Mouse (Mus musculus) CH12.LX (cell line): ENCODE results near the gene Cdc25a. TPM values are rescaled to one million over a fixed set of nuclear protein-coding genes. Genes with fewer than 3 reads are reported as not detected.

ENCODE experiments used
- DNase-seq: peaks from one replicate; pipeline ENCODE4 v3.0.0-alpha.2; 2013; ENCODE audit errors: extremely low read depth
- H3K27ac ChIP-seq: 2 replicates; pipeline ENCODE4 v1.5.1; 2012; ENCODE audit warnings: low read depth, mild to moderate bottlenecking, control low read depth, moderate library complexity; ENCODE audit not compliant: insufficient read depth
- H3K27me3 ChIP-seq: replicated peaks from 2 replicates; pipeline ENCODE3; 2012; ENCODE audit warnings: inconsistent platforms
- H3K36me3 ChIP-seq, 2 experiments: replicated peaks in 1 of 2; 2 replicates each; pipeline versions ENCODE3 to v1.6.1; 2012; ENCODE audit warnings: inconsistent platforms in 1 of 2, low read length in 1 of 2, mild to moderate bottlenecking in 1 of 2, mixed read lengths in 1 of 2, moderate library complexity in 1 of 2; ENCODE audit not compliant: control insufficient read depth in 1 of 2, insufficient read depth in 1 of 2
- H3K4me1 ChIP-seq, 2 experiments: 2 replicates each; pipeline ENCODE4 v1.6.1; 2012; ENCODE audit warnings: inconsistent platforms in 1 of 2, moderate library complexity in 1 of 2; ENCODE audit not compliant: insufficient read depth in 2 of 2, control insufficient read depth in 1 of 2
- H3K4me2 ChIP-seq: 2 replicates; pipeline ENCODE4 v1.6.1; 2012; ENCODE audit warnings: low read depth, mild to moderate bottlenecking, control low read depth; ENCODE audit not compliant: poor library complexity, insufficient read depth, severe bottlenecking
- H3K4me3 ChIP-seq, 3 experiments: fragments of 150-350 bp in 1 of 3; sonication (generic) in 1 of 3; replicated peaks in 1 of 3; 2 replicates each; pipeline versions ENCODE3 to v1.5.1; 2011 to 2012; ENCODE audit warnings: low read depth in 2 of 3, low read length in 2 of 3, mild to moderate bottlenecking in 2 of 3, moderate library complexity in 2 of 3, control low read depth in 1 of 3, improper control_type of control experiment in 1 of 3, inconsistent platforms in 1 of 3, mixed read lengths in 1 of 3; ENCODE audit not compliant: poor library complexity in 1 of 3
- H3K79me2 ChIP-seq: replicated peaks from 2 replicates; pipeline ENCODE4 v1.6.1; 2012; ENCODE audit warnings: mild to moderate bottlenecking, moderate library complexity; ENCODE audit not compliant: control insufficient read depth, poor library complexity, insufficient read depth, severe bottlenecking; ENCODE audit errors: extremely low read depth
- H3K9ac ChIP-seq: 2 replicates; pipeline ENCODE4 v1.6.1; 2012; ENCODE audit warnings: low read depth, mild to moderate bottlenecking, control low read depth, moderate library complexity; ENCODE audit not compliant: insufficient read depth
- H3K9me3 ChIP-seq: replicated peaks from 2 replicates; pipeline ENCODE3; 2012; ENCODE audit warnings: low read length, inconsistent platforms, mixed read lengths
- BHLHE40 ChIP-seq: IDR thresholded peaks from 2 replicates; pipeline ENCODE4 v1.6.1; 2011; ENCODE audit warnings: mild to moderate bottlenecking, low read depth, low read length, improper control_type of control experiment
- CHD1 ChIP-seq: IDR thresholded peaks from 2 replicates; pipeline ENCODE4 v1.6.1; 2012; ENCODE audit warnings: low read depth, low read length, improper control_type of control experiment, inconsistent platforms
- CHD2 ChIP-seq: IDR thresholded peaks from 2 replicates; pipeline ENCODE4 v1.6.1; 2011; ENCODE audit warnings: low read length, improper control_type of control experiment
- CTCF ChIP-seq, 2 experiments: IDR thresholded peaks in 1 of 2; conservative IDR thresholded peaks in 1 of 2; 2 replicates each; pipeline ENCODE4 v1.5.1; 2011 to 2012; ENCODE audit warnings: low read depth in 2 of 2, low read length in 2 of 2, improper control_type of control experiment in 1 of 2, inconsistent platforms in 1 of 2, mild to moderate bottlenecking in 1 of 2, moderate library complexity in 1 of 2
- E2F4 ChIP-seq: IDR thresholded peaks from 2 replicates; pipeline ENCODE4 v1.6.1; 2011; ENCODE audit warnings: low read depth, low read length, improper control_type of control experiment; ENCODE audit not compliant: insufficient replicate concordance
- ELF1 ChIP-seq: IDR thresholded peaks from 2 replicates; pipeline ENCODE4 v1.6.1; 2014; ENCODE audit warnings: low read depth, mild to moderate bottlenecking, inconsistent platforms, low read length, improper control_type of control experiment
- EP300 ChIP-seq: IDR thresholded peaks from 2 replicates; pipeline ENCODE4 v1.6.1; 2011; ENCODE audit warnings: low read length, improper control_type of control experiment
- GABPA ChIP-seq: IDR thresholded peaks from 2 replicates; pipeline ENCODE4 v1.6.1; 2012; ENCODE audit warnings: low read depth, low read length, improper control_type of control experiment, inconsistent platforms; ENCODE audit not compliant: insufficient replicate concordance
- HCFC1 ChIP-seq: IDR thresholded peaks from 2 replicates; pipeline ENCODE4 v1.6.1; 2012; ENCODE audit warnings: low read depth, mild to moderate bottlenecking, inconsistent platforms, low read length, improper control_type of control experiment
- IRF4 ChIP-seq: IDR thresholded peaks from 2 replicates; pipeline ENCODE4 v1.6.1; 2014; ENCODE audit warnings: low read depth, mild to moderate bottlenecking, inconsistent platforms, low read length, improper control_type of control experiment
- JUN ChIP-seq: IDR thresholded peaks from 2 replicates; pipeline ENCODE4 v1.6.1; 2011; ENCODE audit warnings: low read depth, mild to moderate bottlenecking, low read length, improper control_type of control experiment, moderate library complexity; ENCODE audit not compliant: insufficient read depth
- JUND ChIP-seq: conservative IDR thresholded peaks from 2 replicates; pipeline ENCODE4 v1.6.1; 2011; ENCODE audit warnings: low read depth, low read length, improper control_type of control experiment
- KAT2A ChIP-seq: IDR thresholded peaks from 2 replicates; pipeline ENCODE4 v1.6.1; 2012; ENCODE audit warnings: low read length, improper control_type of control experiment, inconsistent platforms; ENCODE audit not compliant: insufficient replicate concordance
- MAFK ChIP-seq: IDR thresholded peaks from 2 replicates; pipeline ENCODE4 v1.6.1; 2011; ENCODE audit warnings: low read length, improper control_type of control experiment; ENCODE audit not compliant: insufficient replicate concordance
- MAX ChIP-seq: IDR thresholded peaks from 2 replicates; pipeline ENCODE4 v1.6.1; 2011; ENCODE audit warnings: low read length, improper control_type of control experiment
- MAZ ChIP-seq: IDR thresholded peaks from 2 replicates; pipeline ENCODE4 v1.6.1; 2012; ENCODE audit warnings: low read depth, mild to moderate bottlenecking, inconsistent platforms, low read length, improper control_type of control experiment, moderate library complexity
- MEF2A ChIP-seq: IDR thresholded peaks from 2 replicates; pipeline ENCODE4 v1.6.1; 2014; ENCODE audit warnings: low read depth, mild to moderate bottlenecking, inconsistent platforms, low read length, improper control_type of control experiment, borderline replicate concordance
- MXI1 ChIP-seq: IDR thresholded peaks from 2 replicates; pipeline ENCODE4 v1.6.1; 2011; ENCODE audit warnings: mild to moderate bottlenecking, low read depth, low read length, improper control_type of control experiment
- MYC ChIP-seq: IDR thresholded peaks from 2 replicates; pipeline ENCODE4 v1.6.1; 2011; ENCODE audit warnings: low read depth, mild to moderate bottlenecking, improper control_type of control experiment, low read length
- NELFE ChIP-seq: IDR thresholded peaks from 2 replicates; pipeline ENCODE4 v1.6.1; 2011; ENCODE audit warnings: low read depth, low read length, improper control_type of control experiment
- NRF1 ChIP-seq: IDR thresholded peaks from 2 replicates; pipeline ENCODE4 v1.6.1; 2014; ENCODE audit warnings: low read depth, mild to moderate bottlenecking, inconsistent platforms, low read length, improper control_type of control experiment, moderate library complexity
- PAX5 ChIP-seq: IDR thresholded peaks from 2 replicates; pipeline ENCODE4 v1.6.1; 2012; ENCODE audit warnings: low read length, inconsistent platforms, mixed read lengths
- POLR2A ChIP-seq: IDR thresholded peaks from 2 replicates; pipeline ENCODE4 v1.6.1; 2011; ENCODE audit warnings: low read depth, mild to moderate bottlenecking, improper control_type of control experiment, low read length
- POLR2AphosphoS2 ChIP-seq: IDR thresholded peaks from 2 replicates; pipeline ENCODE4 v1.6.1; 2011; ENCODE audit warnings: low read depth, low read length, improper control_type of control experiment
- RCOR1 ChIP-seq: conservative IDR thresholded peaks from 2 replicates; pipeline ENCODE4 v1.6.1; 2012; ENCODE audit warnings: low read depth, mild to moderate bottlenecking, inconsistent platforms, low read length, improper control_type of control experiment
- SIN3A ChIP-seq: IDR thresholded peaks from 2 replicates; pipeline ENCODE4 v1.6.1; 2012; ENCODE audit warnings: low read length, improper control_type of control experiment, inconsistent platforms
- SMC3 ChIP-seq: IDR thresholded peaks from 2 replicates; pipeline ENCODE4 v1.6.1; 2011; ENCODE audit warnings: low read depth, low read length, improper control_type of control experiment
- TBP ChIP-seq: conservative IDR thresholded peaks from 2 replicates; pipeline ENCODE4 v1.6.1; 2011; ENCODE audit warnings: low read depth, low read length, improper control_type of control experiment
- TCF12 ChIP-seq: IDR thresholded peaks from 2 replicates; pipeline ENCODE4 v1.6.1; 2014; ENCODE audit warnings: low read depth, mild to moderate bottlenecking, inconsistent platforms, low read length, improper control_type of control experiment
- UBTF ChIP-seq: IDR thresholded peaks from 2 replicates; pipeline ENCODE4 v1.6.1; 2012; ENCODE audit warnings: low read depth, mild to moderate bottlenecking, inconsistent platforms, low read length, improper control_type of control experiment, moderate library complexity
- USF1 ChIP-seq: IDR thresholded peaks from 2 replicates; pipeline ENCODE4 v1.6.1; 2014; ENCODE audit warnings: low read depth, mild to moderate bottlenecking, inconsistent platforms, low read length, improper control_type of control experiment
- USF2 ChIP-seq: conservative IDR thresholded peaks from 2 replicates; pipeline ENCODE4 v1.6.1; 2011; ENCODE audit warnings: low read depth, low read length, improper control_type of control experiment
- ZKSCAN1 ChIP-seq: IDR thresholded peaks from 2 replicates; pipeline ENCODE4 v1.6.1; 2012; ENCODE audit warnings: low read depth, inconsistent platforms, low read length, improper control_type of control experiment, borderline replicate concordance
- ZMIZ1 ChIP-seq: IDR thresholded peaks from 2 replicates; pipeline ENCODE4 v1.6.1; 2012; ENCODE audit warnings: low read depth, mild to moderate bottlenecking, inconsistent platforms, low read length, improper control_type of control experiment
- ZNF384 ChIP-seq: IDR thresholded peaks from 2 replicates; pipeline ENCODE4 v1.6.1; 2012; ENCODE audit warnings: low read depth, low read length, improper control_type of control experiment, inconsistent platforms
- dilution Hi-C: fragments of 300-500 bp; cut with MboI; formaldehyde crosslinking; loops from 2 replicates; pipeline ENCODE4 v1.14.3; 2020; ENCODE audit warnings: low sequenced_read_pairs; ENCODE audit not compliant: extremely low pct_unique_long_range_greater_than_20kb, extremely low pct_ligation_motif_present
- in situ Hi-C: fragments of 300-500 bp; cut with MboI; formaldehyde crosslinking; loops from 3 replicates; pipeline ENCODE4 v1.14.3; 2019; ENCODE audit warnings: low sequenced_read_pairs, low pct_ligation_motif_present, low pct_unique_long_range_greater_than_20kb, mixed read lengths
- polyA plus RNA-seq: library from polyadenylated mRNA; unstranded; fragments of >175 nt; gene quantifications from 2 replicates; pipeline ENCODE4 v1.2.1, GENCODE M21; 2012; ENCODE audit warnings: low read depth; ENCODE audit not compliant: insufficient read length
- total RNA-seq, 2 experiments: library from RNA; depleted of rRNA; stranded (reverse); fragments of 300-350 nt in 1 of 2; fragments of >200 nt in 1 of 2; gene quantifications; 2 replicates each; pipeline ENCODE4 v1.2.3; 2012 to 2014

The Cdc25a gene
- total RNA-seq (2012; rRNA removed), result 32.4 and 54.6 TPM in 2 replicates
- total RNA-seq (2014; rRNA removed), result 32.2 and 32.6 TPM in 2 replicates
- 74.9 TPM in 2 replicates for polyA plus RNA-seq

- Histone ChIP-seq H3K9me3 (no peaks in the 10 kb centered on the region), H3K36me3 (peaks cover 16 to 26% of the 10 kb centered on the region in 2 experiments), H3K27me3 (no peaks in the 10 kb centered on the region), H3K27ac (peak within 1 kb of the TSS; percentile 17), H3K9ac (peak within 1 kb of the TSS; percentile 90), H3K4me1 (peaks cover 5 to 35% of the 10 kb centered on the region in 2 experiments; a peak in 3 of 4 replicates), H3K4me2 (peak within 1 kb of the TSS; percentile 95), H3K4me3 (peak within 1 kb of the TSS; percentile 87 to 97 (median 92)), H3K79me2 (peaks cover 39% of the 10 kb centered on the region)
- dilution Hi-C loops, result no loop called here
- in situ Hi-C loops, result loop anchor here (25.0 kb wide), 1 partner anchor 188 kb away; no protein-coding TSS in a partner anchor
- peak; percentile 99 for DNase-seq
- peak; percentile 95 for TF ChIP-seq NELFE
- peak; percentile 75; the same call in 1 of the 2 replicates for TF ChIP-seq POLR2AphosphoS2
- TF ChIP-seq MXI1, result peak; percentile 35; the same call in 1 of the 2 replicates
- TF ChIP-seq USF1, result peak; percentile 56
- TF ChIP-seq ELF1, result peak; percentile 86
- peak; percentile 89 for TF ChIP-seq ZMIZ1
- peak; percentile 96 for TF ChIP-seq HCFC1
- TF ChIP-seq RCOR1, result no peak
- TF ChIP-seq MAFK, result no peak
- peak; percentile 33; the same call in 1 of the 2 replicates for TF ChIP-seq USF2
- peak; percentile 99 for TF ChIP-seq MAZ
- peak; percentile 95; the same call in 1 of the 2 replicates for TF ChIP-seq KAT2A
- no peak for TF ChIP-seq UBTF
- peak; percentile 43; the same call in 1 of the 2 replicates for TF ChIP-seq JUND
- TF ChIP-seq SMC3, result no peak
- peak; percentile 85 for TF ChIP-seq CHD2
- TF ChIP-seq E2F4, result peak; percentile 97
- peak; percentile 74 for TF ChIP-seq MEF2A
- TF ChIP-seq NRF1, result peak; percentile 30; the same call in 1 of the 2 replicates
- no peak for TF ChIP-seq CHD1
- peak; percentile 85 for TF ChIP-seq MYC
- TF ChIP-seq TCF12, result peak; percentile 90
- peak; percentile 85 for TF ChIP-seq IRF4
- no peak for TF ChIP-seq EP300
- peak in 1 of 2 experiments; percentile 80; a peak in 2 of 4 replicates for TF ChIP-seq CTCF (conservative IDR thresholded peaks at IDR 0.05 in 1 of 2, IDR thresholded peaks at IDR 0.05 in 1 of 2; ENCODE audit: low read depth in 2 of 2, low read length in 2 of 2)
- TF ChIP-seq PAX5, result no peak
- peak; percentile 98 for TF ChIP-seq POLR2A
- no peak; the same call in 1 of the 2 replicates for TF ChIP-seq BHLHE40
- no peak for TF ChIP-seq ZKSCAN1
- peak; percentile 81 for TF ChIP-seq SIN3A
- TF ChIP-seq GABPA, result peak; percentile 69; the same call in 1 of the 2 replicates
- peak; percentile 89 for TF ChIP-seq TBP
- peak; percentile 80 for TF ChIP-seq MAX
- TF ChIP-seq JUN, result no peak; the same call in 1 of the 2 replicates
- peak; percentile 99 for TF ChIP-seq ZNF384
Observed at GRCm38 (mm10) chr9:109874797-109875691, at the start of gene Cdc25a. Gene Cdc25a (plus strand): TSS chr9:109875579.
